Mouse (Mus musculus) heart, embryonic 10.5 days (tissue): Measurements from ENCODE around the gene Ptprg. TPM values are rescaled to one million over a fixed set of nuclear protein-coding genes. Genes with fewer than 3 reads are reported as not detected.

Experiments
- DNase-seq: peaks from one replicate; pipeline ENCODE4 v3.0.0-alpha.2; 2017; ENCODE audit warnings: low spot score
- H3K27ac ChIP-seq: fragments of 300-500 bp; sonication (generic); 2 replicates; pipeline ENCODE4 v1.5.1; 2016; ENCODE audit warnings: mild to moderate bottlenecking
- H3K27me3 ChIP-seq: fragments of 300-500 bp; sonication (generic); 2 replicates; pipeline ENCODE4 v1.6.1; 2016; ENCODE audit warnings: mild to moderate bottlenecking; ENCODE audit not compliant: poor library complexity, insufficient read depth, severe bottlenecking
- H3K36me3 ChIP-seq: fragments of 300-500 bp; sonication (generic); 2 replicates; pipeline ENCODE4 v1.6.1; 2016; ENCODE audit warnings: mild to moderate bottlenecking, moderate library complexity
- H3K4me1 ChIP-seq: fragments of 300-500 bp; sonication (generic); 2 replicates; pipeline ENCODE4 v1.6.1; 2016; ENCODE audit warnings: mild to moderate bottlenecking
- H3K4me3 ChIP-seq: fragments of 300-500 bp; sonication (generic); 2 replicates; pipeline ENCODE4 v1.5.1; 2016; ENCODE audit warnings: mild to moderate bottlenecking, moderate library complexity
- H3K9me3 ChIP-seq: fragments of 300-500 bp; sonication (generic); 2 replicates; pipeline ENCODE4 v1.6.1; 2016; ENCODE audit warnings: mild to moderate bottlenecking, moderate library complexity
- WGBS: fragments of 180-500 bp; shearing (Covaris S2); methylation state at CpG from one replicate; pipeline ENCODE4 v1.1.7; 2016; 5-methylcytosine and 5-hydroxymethylcytosine counted together
- polyA plus RNA-seq: library from polyadenylated mRNA; unstranded; fragments of >200 nt; fragmentation: Nextera tagmentation; extraction: Ambion mirVana; gene quantifications from 2 replicates; pipeline ENCODE4 v1.2.1, GENCODE M21; 2016

The Ptprg gene
- polyA plus RNA-seq, 1 experiment from 2014 or later, result 22.8 TPM

DNA sequence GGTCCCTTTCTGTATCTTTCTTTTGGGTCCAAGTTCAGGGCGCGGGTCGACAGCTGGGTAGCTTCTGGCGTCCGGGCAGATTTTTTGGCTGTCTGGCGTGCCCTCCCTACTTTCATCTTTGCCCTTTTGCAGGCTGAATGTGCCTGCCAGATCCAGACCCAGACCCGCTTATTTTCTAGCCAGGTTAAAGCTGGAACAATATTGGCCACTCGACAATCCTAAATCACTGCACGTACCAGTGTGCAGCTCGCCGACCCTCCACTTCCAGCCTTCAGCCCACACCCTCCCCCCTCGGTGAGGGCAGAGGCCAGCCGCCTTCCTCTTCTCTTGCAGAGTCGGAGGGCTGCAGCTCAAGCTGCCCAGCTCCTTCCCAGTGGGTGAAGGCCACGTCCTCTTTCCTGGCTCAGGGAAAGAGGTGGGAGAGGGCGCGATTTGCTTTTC lies 1.7 kb downstream of the Ptprg start:
- Histone ChIP-seq H3K36me3 (0 out of 2 replicates have a peak, but pooled peaks cover 3% of the 10 kb centered on the region), H3K27me3 (no peaks in the 10 kb centered on the region), H3K4me1 (peaks cover 28% of the 10 kb centered on the region), H3K9me3 (no peaks in the 10 kb centered on the region), H3K4me3 (peak overlapping the region; percentile 70), H3K27ac (peak overlapping the region; percentile 93)
- 0% methylated on average over 17 of the region's 17 CpGs for WGBS
- DNase-seq, result no peak

DNA sequence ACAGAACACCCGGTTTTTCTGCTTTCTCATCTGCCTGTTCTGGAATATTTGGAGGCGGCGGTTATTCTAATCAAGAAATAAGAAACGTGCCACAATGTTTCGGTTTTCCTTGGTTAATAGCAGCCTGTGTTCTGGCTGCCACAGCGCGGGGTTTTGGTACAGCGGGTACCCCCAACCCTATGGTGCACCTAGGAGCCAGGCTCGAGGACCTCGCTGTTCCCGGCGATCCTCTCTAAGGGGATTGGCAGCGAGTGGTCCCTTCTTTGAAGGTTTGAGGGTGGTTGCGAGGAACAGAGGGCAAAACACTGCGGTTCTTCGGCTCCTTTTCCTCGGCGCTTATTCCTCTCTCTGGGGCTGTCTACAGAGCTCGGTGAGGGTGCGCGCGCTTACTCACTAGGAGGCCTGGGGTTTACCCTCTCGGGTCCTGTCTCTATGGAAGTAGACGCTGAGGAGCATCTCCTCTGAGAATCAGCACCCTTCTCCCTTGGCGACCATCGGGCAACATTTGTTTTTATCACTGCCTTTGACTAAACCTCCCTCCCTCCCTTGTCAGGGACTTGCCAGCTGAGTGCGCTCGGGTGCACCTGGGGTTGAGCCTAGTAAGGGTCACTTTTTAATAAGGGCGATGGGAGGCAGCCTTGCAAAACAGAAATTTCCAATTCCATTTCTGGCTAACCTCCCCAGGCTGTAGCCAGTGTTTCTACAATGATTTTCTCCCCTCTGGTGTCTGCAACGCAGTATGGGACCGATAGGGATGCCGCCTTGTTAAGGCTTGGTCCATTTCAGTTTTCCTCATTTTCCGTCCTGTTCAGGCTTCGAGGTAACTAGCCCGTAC lies 2.4 kb downstream of the Ptprg start:
- Histone ChIP-seq H3K9me3 (no peaks in the 10 kb centered on the region), H3K27me3 (no peaks in the 10 kb centered on the region), H3K36me3 (0 out of 2 replicates have a peak, but pooled peaks cover 3% of the 10 kb centered on the region), H3K4me3 (peak overlapping the region; percentile 70), H3K27ac (peak overlapping the region; percentile 93), H3K4me1 (peaks cover 31% of the 10 kb centered on the region)
- DNase-seq, result no peak
- WGBS, result under 1% methylated on average over 35 of the region's 35 CpGs

DNA sequence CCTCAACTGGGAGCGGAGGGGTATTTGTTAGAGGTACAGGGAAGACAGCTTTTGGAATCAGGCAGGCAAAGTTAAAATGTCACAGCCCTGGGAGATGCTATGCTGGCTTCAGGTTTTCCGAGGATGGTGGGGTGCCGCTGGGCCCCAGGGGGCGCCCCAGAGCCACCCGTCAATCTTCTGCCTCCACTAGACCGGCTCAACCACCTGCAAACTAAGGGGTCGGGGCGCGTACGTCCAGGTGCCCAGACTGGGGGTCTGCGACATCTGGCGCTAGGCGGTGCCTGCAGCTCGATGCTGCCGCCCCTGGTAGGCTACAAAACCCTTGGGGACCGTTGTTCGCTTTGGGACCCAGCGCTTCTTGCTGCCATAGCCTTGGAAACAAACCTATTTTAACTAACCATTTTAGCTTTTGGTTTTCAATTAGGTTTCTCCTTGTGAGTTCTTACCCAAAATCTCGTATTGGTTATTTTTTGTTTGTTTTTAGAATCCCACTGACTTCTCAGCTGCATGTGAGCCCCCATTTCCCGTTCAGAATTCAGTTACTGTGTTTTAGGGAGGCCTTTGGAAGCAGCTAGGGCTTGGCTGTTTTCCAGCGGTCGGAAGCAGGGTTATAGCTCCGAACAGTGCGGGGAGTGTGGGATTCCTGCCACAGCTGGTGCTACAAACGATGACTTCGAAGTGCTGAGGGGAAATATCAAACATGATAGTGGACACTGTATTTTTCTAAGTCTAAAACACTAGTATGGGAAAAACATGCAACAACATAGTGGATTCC lies 3.2 kb downstream of the Ptprg start:
- 10% methylated on average over 26 of the region's 26 CpGs for WGBS
- Histone ChIP-seq H3K9me3 (no peaks in the 10 kb centered on the region), H3K27me3 (no peaks in the 10 kb centered on the region), H3K4me1 (peaks cover 34% of the 10 kb centered on the region), H3K36me3 (0 out of 2 replicates have a peak, but pooled peaks cover 3% of the 10 kb centered on the region), H3K27ac (peak overlapping the region; percentile 59; the same call in 1 of the 2 replicates), H3K4me3 (peak overlapping the region; percentile 70)
- DNase-seq, result peak; percentile 77

DNA sequence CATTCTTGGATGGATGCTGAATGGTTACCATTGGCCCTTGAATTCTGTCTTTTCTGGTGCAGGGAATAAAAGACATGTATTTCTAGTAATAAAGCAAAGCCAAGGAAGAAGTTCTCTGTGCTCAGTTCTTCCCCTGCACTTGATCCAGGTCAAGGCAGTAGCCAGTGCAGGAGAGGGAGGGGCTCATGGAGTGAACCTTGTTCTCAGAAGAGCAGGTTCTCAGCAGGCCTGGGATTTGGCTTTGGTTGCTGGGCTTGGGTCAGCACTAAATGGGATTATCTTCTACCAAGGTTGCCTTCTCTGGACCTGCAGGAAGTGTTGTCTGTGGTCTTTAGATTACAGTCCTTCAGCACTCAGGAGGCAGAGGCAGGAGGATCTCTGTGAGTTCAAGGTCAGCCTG lies 5.2 kb downstream of the Ptprg start:
- Histone ChIP-seq H3K4me3 (no peak overlapping the region), H3K27ac (no peak overlapping the region), H3K4me1 (peaks cover 26% of the 10 kb centered on the region), H3K36me3 (0 out of 2 replicates have a peak, but pooled peaks cover 3% of the 10 kb centered on the region), H3K9me3 (no peaks in the 10 kb centered on the region), H3K27me3 (no peaks in the 10 kb centered on the region)
- no peak for DNase-seq

DNA sequence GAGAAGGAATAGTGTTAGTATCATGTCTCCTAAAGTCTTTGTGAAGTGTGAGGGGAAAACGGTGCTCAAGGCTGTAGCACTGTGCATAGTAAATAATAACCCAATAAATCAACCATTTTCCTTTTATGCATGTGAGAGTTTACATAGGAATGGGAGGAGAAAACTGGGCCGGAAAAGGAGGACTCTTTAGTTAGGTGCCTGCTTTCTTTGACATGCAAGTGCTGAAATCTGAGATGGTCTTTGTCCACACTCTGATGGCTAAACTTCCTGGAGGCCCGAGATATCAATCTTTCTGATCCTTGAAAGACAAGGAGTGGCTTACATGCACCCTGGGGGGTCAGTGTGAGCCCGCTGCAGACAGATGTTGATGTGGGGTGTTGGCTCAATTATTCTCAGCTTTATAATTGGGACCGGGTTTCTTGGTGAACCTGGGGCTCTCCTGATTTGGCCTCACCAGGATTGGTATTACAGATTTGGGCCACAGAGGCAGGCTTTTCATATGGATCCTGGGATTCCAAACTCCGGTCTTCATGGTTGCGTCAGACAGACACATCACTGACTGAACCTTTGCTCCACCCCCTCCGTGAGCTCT lies 7.4 kb downstream of the Ptprg start:
- Histone ChIP-seq H3K36me3 (0 out of 2 replicates have a peak, but pooled peaks cover 3% of the 10 kb centered on the region), H3K9me3 (no peaks in the 10 kb centered on the region), H3K27me3 (no peaks in the 10 kb centered on the region), H3K27ac (no peak overlapping the region), H3K4me3 (no peak overlapping the region), H3K4me1 (peaks cover 28% of the 10 kb centered on the region)
- 59% methylated on average over 8 of the region's 8 CpGs for WGBS
- DNase-seq, result no peak

DNA sequence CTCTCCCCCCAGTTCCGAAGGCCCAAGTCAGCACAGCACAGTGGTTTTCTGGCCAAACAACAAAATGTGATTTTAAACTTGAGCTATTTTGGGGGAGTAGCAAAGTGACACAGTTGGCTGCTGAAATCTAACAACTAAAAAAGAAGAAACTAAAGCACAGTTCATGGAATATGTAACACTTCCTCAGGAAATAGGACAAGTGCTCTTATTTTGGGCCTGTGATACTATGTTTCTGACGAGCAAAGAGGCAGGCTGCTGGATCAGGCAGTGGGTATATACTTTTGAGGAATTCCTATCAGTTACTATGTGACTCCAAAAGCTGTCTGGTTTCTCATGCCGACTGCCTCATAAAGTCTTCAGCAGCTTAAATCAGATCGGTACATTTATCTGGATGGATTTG lies 8.1 kb downstream of the Ptprg start:
- DNase-seq, result no peak
- no peaks in the 10 kb centered on the region for H3K27me3 ChIP-seq
- no peaks in the 10 kb centered on the region for H3K9me3 ChIP-seq
- no peak overlapping the region for H3K27ac ChIP-seq
- H3K4me3 ChIP-seq, result no peak overlapping the region
- H3K4me1 ChIP-seq, result peaks cover 21% of the 10 kb centered on the region
- 79% methylated on average over 4 of the region's 4 CpGs for WGBS
- 0 out of 2 replicates have a peak, but pooled peaks cover 3% of the 10 kb centered on the region for H3K36me3 ChIP-seq

DNA sequence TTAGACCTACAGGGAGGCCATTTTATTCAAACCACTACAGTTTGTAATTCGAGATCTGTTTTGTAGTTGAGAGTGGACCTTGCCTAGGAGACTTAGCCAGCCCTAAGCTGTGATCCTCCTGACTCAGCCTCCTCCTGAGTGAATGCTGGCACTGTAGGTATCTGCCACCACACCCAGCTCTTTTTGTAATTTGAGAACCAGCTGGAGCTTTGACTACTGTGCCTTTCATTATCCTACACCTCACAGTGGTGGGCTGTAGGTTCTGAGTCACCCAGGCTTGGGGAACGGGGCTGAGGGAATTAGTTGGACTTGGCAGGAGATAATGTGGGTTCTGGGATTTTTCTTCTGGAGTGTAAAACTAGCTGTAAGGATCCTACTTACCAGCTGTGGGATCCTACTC lies 9.5 kb downstream of the Ptprg start:
- Histone ChIP-seq H3K9me3 (no peaks in the 10 kb centered on the region), H3K4me1 (peaks cover 19% of the 10 kb centered on the region), H3K4me3 (no peak overlapping the region), H3K27me3 (no peaks in the 10 kb centered on the region), H3K36me3 (0 out of 2 replicates have a peak, but pooled peaks cover 3% of the 10 kb centered on the region), H3K27ac (no peak overlapping the region)
- no peak for DNase-seq
- WGBS, result 74% methylated on average over 2 of the region's 2 CpGs

DNA sequence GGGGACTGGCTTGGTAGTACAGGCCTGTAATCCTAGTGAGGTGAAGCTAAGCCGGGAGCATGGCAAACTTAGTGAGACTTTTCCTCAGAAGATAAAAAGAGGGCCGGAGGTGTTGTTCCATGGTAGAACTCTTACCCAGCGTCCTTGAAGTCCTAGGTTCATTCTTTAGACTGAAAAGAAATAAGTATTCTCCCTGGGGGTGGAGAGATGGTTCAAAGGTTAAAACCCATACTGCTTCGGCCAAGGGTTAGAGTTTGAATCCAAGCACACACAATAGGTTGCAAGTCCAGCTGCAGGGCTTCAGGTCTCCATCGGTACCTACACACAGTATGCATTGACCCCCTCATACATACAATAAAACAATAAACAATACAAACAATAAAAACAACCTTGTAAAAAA lies 10.3 kb downstream of the Ptprg start:
- no peak for DNase-seq
- H3K4me1 ChIP-seq, result peaks cover 19% of the 10 kb centered on the region
- H3K27me3 ChIP-seq, result no peaks in the 10 kb centered on the region
- H3K36me3 ChIP-seq, result 0 out of 2 replicates have a peak, but pooled peaks cover under 1% of the 10 kb centered on the region
- no peak overlapping the region for H3K4me3 ChIP-seq
- no peak overlapping the region for H3K27ac ChIP-seq
- no peaks in the 10 kb centered on the region for H3K9me3 ChIP-seq
- WGBS, result 85% methylated on average over 5 of the region's 5 CpGs

DNA sequence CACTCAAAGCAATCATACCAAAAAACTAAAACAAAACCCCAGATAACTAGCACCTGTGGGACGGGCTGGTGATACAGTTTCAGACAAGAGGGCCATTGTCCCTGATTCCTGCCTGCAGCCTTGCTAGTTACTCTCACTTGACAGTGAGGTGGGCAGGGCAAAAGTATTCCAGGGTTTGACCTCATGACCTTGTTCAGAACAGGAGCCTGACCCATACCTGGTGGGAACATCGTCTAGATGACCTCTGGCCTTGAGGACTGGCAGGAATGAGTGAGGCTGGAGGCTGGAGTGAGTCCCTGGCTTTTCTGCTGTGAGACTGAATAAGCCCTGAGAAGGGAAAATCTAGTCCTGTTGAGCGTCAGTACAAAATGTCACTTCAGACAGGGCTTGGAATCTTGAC lies 11.1 kb downstream of the Ptprg start:
- no peak for DNase-seq
- no peak overlapping the region for H3K27ac ChIP-seq
- WGBS, result 58% methylated on average over 3 of the region's 3 CpGs
- no peaks in the 10 kb centered on the region for H3K36me3 ChIP-seq
- H3K9me3 ChIP-seq, result no peaks in the 10 kb centered on the region
- peaks cover 19% of the 10 kb centered on the region for H3K4me1 ChIP-seq
- no peaks in the 10 kb centered on the region for H3K27me3 ChIP-seq
- H3K4me3 ChIP-seq, result no peak overlapping the region

DNA sequence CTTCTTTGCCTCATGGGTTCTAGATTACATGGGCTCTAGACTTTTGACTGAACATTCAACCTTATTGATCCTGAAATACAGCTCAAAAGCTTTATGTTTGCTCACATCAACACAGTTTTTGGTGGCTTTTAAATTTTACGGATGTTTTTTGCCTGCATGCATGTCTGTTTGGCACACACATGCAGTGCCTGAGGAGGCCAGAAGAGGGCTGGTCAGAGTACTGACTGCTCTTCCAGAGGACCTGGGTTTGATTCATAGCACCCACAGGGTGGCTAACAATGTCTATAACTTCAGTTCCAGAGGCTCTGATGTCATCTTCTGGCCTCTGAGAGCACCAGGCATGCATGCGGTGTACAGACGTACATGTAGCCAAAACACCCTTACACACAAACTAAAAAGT lies 12.0 kb downstream of the Ptprg start:
- Histone ChIP-seq H3K4me3 (no peak overlapping the region), H3K27ac (no peak overlapping the region), H3K4me1 (peaks cover 15% of the 10 kb centered on the region), H3K9me3 (no peaks in the 10 kb centered on the region), H3K36me3 (no peaks in the 10 kb centered on the region), H3K27me3 (no peaks in the 10 kb centered on the region)
- no peak for DNase-seq
- 98% methylated on average over 3 of the region's 3 CpGs for WGBS

DNA sequence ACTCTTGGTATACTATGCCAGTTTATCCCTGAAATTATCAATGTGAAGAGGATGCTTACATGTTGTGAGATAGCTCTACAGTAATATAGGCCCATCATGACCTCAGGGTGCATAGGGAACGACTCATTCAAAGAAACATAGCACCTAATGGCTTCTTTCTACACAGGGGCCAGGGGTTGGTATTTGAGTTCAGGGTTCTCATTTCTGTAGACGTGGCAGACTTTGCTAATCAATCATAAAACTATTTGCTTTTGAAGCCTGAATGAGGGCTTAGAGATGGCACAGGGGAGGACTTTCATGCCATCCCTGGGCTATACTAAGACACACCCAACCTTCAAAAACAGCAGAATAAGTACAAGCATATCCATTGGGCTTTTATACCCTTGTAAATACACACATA lies 16.4 kb downstream of the Ptprg start:
- H3K36me3 ChIP-seq, result no peaks in the 10 kb centered on the region
- DNase-seq, result no peak
- H3K4me1 ChIP-seq, result peaks cover 20% of the 10 kb centered on the region
- 83% methylated on average over 2 of the region's 2 CpGs for WGBS
- no peaks in the 10 kb centered on the region for H3K27me3 ChIP-seq
- no peak overlapping the region for H3K4me3 ChIP-seq
- no peaks in the 10 kb centered on the region for H3K9me3 ChIP-seq
- H3K27ac ChIP-seq, result no peak overlapping the region

DNA sequence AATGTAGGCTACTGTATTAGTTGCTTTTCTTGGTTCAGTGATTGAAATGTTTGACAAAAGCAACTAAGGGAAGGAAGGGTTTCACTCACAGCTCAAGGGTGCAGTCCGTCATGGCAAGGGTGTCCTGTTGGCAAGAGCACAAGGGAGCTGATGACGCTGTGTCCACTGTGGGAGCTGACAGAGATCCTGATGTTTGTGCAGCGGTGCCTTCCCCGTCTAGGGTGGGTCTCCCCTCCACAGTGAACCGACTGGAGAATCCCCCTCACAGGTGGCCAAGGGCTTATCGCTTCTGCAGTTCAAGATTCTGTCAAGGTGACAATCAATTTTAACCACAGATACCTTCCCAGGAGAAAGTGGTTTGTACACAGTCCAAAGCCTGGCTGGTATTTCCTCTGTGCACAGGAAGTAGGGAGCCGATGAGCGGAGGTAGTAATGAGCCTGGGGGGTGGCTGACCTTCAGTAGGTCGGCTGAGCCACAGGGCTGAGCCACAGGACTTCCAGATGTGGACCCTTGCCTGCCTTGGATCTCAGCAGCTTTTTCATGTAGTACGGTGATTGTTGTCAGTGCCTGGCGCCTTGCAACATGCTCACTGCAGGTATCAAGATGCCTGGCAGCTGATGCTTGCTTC lies 18.5 kb downstream of the Ptprg start:
- no peaks in the 10 kb centered on the region for H3K9me3 ChIP-seq
- 73% methylated on average over 11 of the region's 11 CpGs for WGBS
- peaks cover 20% of the 10 kb centered on the region for H3K4me1 ChIP-seq
- H3K27me3 ChIP-seq, result no peaks in the 10 kb centered on the region
- H3K4me3 ChIP-seq, result no peak overlapping the region
- DNase-seq, result no peak
- no peaks in the 10 kb centered on the region for H3K36me3 ChIP-seq
- peak overlapping the region; percentile 42; the same call in 1 of the 2 replicates for H3K27ac ChIP-seq
